ENCODE assay signal across 8 mouse cellular contexts in genomic region chr2:20547686-20548624, GRCm38 (mm10).
DNase-seq lines count a peak whose midpoint lies in the region; ATAC-seq and TF ChIP-seq lines count a peak whose summit lies in the region.

No protein-coding gene starts in this region.

- intact Hi-C loops in heart, postnatal 10 days (cut with DNase I), result loop anchor here (2.0 kb wide), 1 partner anchor 17 kb away; no protein-coding TSS in a partner anchor

- peak overlapping the region; percentile 16 for H3K4me3 ChIP-seq in heart, postnatal 0 days (ENCODE audit: low read depth, low read length)
- H3K4me3 ChIP-seq in forebrain, postnatal 0 days (ENCODE audit: low read depth, low read length), result peak overlapping the region; percentile 19
- H3K4me3 ChIP-seq in liver, embryonic 12.5 days, result no peak overlapping the region
- H3K4me3 ChIP-seq in neural tube, embryonic 14.5 days (ENCODE audit: low read depth, low read length), result no peak overlapping the region; the same call in 1 of the 2 replicates

- 51% methylated on average over 18 of the region's 18 CpGs for WGBS in heart, postnatal 0 days
- WGBS in forebrain, postnatal 0 days, result 6% methylated on average over 18 of the region's 18 CpGs
- 50% methylated on average over 18 of the region's 18 CpGs for WGBS in liver, embryonic 12.5 days (ENCODE audit: insufficient replicate concordance)
- WGBS in neural tube, embryonic 14.5 days, result 27% methylated on average over 18 of the region's 18 CpGs

- no peak for TF ChIP-seq CTCF in heart, postnatal 0 days (IDR thresholded peaks at IDR 0.05; ENCODE audit: low read depth)
- TF ChIP-seq CTCF in forebrain, postnatal 0 days (IDR thresholded peaks at IDR 0.05; ENCODE audit: low read depth), result no peak

- DNase-seq in heart, postnatal 0 days (ENCODE audit: low spot score), result no peak
- DNase-seq in heart, postnatal 10 days, result no peak
- DNase-seq in forebrain, postnatal 0 days, result no peak
- DNase-seq in frontal cortex, postnatal 14 days (ENCODE audit: low spot score in 2 of 2), result no peak
- no peak for DNase-seq in natural killer cell, adult 2 months (ENCODE audit: low spot score in 2 of 2)

- H3K9me3 ChIP-seq in heart, postnatal 0 days (replicated peaks; ENCODE audit: control insufficient read depth, low read length), result no peaks in the 10 kb centered on the region
- H3K9me3 ChIP-seq in forebrain, postnatal 0 days (ENCODE audit: low read length), result no peaks in the 10 kb centered on the region
- no peaks in the 10 kb centered on the region for H3K9me3 ChIP-seq in liver, embryonic 12.5 days (replicated peaks)
- no peaks in the 10 kb centered on the region for H3K9me3 ChIP-seq in neural tube, embryonic 14.5 days (ENCODE audit: control insufficient read depth, low read length)

- ATAC-seq in heart, postnatal 0 days (ENCODE audit: insufficient read depth, low read depth), result no peak
- peak; percentile 69; the same call in 1 of the 2 replicates for ATAC-seq in forebrain, postnatal 0 days
- no peak for ATAC-seq in liver, embryonic 12.5 days
- ATAC-seq in neural tube, embryonic 14.5 days (ENCODE audit: low read depth), result peak; percentile 4; the same call in 1 of the 2 replicates
- no peak for ATAC-seq in megakaryocyte, adult 5-6 weeks (ENCODE audit: poor library complexity, severe bottlenecking)

- peak overlapping the region; percentile 50 for H3K4me2 ChIP-seq in heart, postnatal 0 days (ENCODE audit: low read depth, low read length)
- peak overlapping the region; percentile 46 for H3K4me2 ChIP-seq in forebrain, postnatal 0 days (ENCODE audit: low read depth)
- peak overlapping the region; percentile 27 for H3K4me2 ChIP-seq in liver, embryonic 12.5 days
- peak overlapping the region; percentile 24; the same call in 1 of the 2 replicates for H3K4me2 ChIP-seq in neural tube, embryonic 14.5 days (ENCODE audit: low read depth, low read length)

- H3K27ac ChIP-seq in heart, postnatal 0 days (ENCODE audit: low read depth), result no peak overlapping the region
- H3K27ac ChIP-seq in forebrain, postnatal 0 days (ENCODE audit: low read depth, low read length), result no peak overlapping the region
- no peak overlapping the region for H3K27ac ChIP-seq in liver, embryonic 12.5 days
- no peak overlapping the region for H3K27ac ChIP-seq in neural tube, embryonic 14.5 days (ENCODE audit: low read depth, low read length)

- H3K9ac ChIP-seq in heart, postnatal 0 days (replicated peaks; ENCODE audit: low read depth, low read length), result no peak overlapping the region
- no peak overlapping the region for H3K9ac ChIP-seq in forebrain, postnatal 0 days
- H3K9ac ChIP-seq in liver, embryonic 12.5 days, result no peak overlapping the region
- H3K9ac ChIP-seq in neural tube, embryonic 14.5 days (replicated peaks; ENCODE audit: low read depth, low read length), result no peak overlapping the region

- H3K4me1 ChIP-seq in heart, postnatal 0 days (ENCODE audit: control insufficient read depth, insufficient read depth), result peaks cover 7% of the 10 kb centered on the region
- peaks cover 10% of the 10 kb centered on the region for H3K4me1 ChIP-seq in forebrain, postnatal 0 days (ENCODE audit: insufficient read depth)
- no peaks in the 10 kb centered on the region for H3K4me1 ChIP-seq in liver, embryonic 12.5 days
- H3K4me1 ChIP-seq in neural tube, embryonic 14.5 days (ENCODE audit: control insufficient read depth, insufficient read depth, low read length), result peaks cover 15% of the 10 kb centered on the region; the same call in 1 of the 2 replicates

- H3K27me3 ChIP-seq in heart, postnatal 0 days (ENCODE audit: control insufficient read depth, insufficient read depth, low read length), result no peaks in the 10 kb centered on the region
- no peaks in the 10 kb centered on the region for H3K27me3 ChIP-seq in forebrain, postnatal 0 days (ENCODE audit: insufficient read depth, low read length)
- no peaks in the 10 kb centered on the region for H3K27me3 ChIP-seq in liver, embryonic 12.5 days (replicated peaks)
- H3K27me3 ChIP-seq in neural tube, embryonic 14.5 days (ENCODE audit: control insufficient read depth, insufficient read depth, low read length), result no peaks in the 10 kb centered on the region

- no peaks in the 10 kb centered on the region for H3K36me3 ChIP-seq in heart, postnatal 0 days (replicated peaks; ENCODE audit: control insufficient read depth, insufficient read depth, low read length)
- no peaks in the 10 kb centered on the region for H3K36me3 ChIP-seq in forebrain, postnatal 0 days (ENCODE audit: insufficient read depth)
- no peaks in the 10 kb centered on the region for H3K36me3 ChIP-seq in liver, embryonic 12.5 days
- no peaks in the 10 kb centered on the region for H3K36me3 ChIP-seq in neural tube, embryonic 14.5 days (ENCODE audit: control insufficient read depth, insufficient read depth, low read length)

- no peak for TF ChIP-seq EP300 in heart, postnatal 0 days (IDR thresholded peaks at IDR 0.05; ENCODE audit: low read depth)

Comparison
In these comparisons a context has a peak if more than half of its experiments do, and no peak if none do; other contexts are left out.
1. ATAC-seq: peak in forebrain, postnatal 0 days (single experiment) and neural tube, embryonic 14.5 days (single experiment); none in heart, postnatal 0 days (single experiment), liver, embryonic 12.5 days (single experiment) and megakaryocyte, adult 5-6 weeks (single experiment).
2. H3K4me3 ChIP-seq: peak in heart, postnatal 0 days (single experiment) and forebrain, postnatal 0 days (single experiment); none in liver, embryonic 12.5 days (single experiment) and neural tube, embryonic 14.5 days (single experiment).
3. Peak in every context shown above with its lines, with median percentiles within 50 percentile points of each other: H3K4me2 ChIP-seq.